Mouse (Mus musculus): Measurements from ENCODE around the gene Impdh1.

DNA sequence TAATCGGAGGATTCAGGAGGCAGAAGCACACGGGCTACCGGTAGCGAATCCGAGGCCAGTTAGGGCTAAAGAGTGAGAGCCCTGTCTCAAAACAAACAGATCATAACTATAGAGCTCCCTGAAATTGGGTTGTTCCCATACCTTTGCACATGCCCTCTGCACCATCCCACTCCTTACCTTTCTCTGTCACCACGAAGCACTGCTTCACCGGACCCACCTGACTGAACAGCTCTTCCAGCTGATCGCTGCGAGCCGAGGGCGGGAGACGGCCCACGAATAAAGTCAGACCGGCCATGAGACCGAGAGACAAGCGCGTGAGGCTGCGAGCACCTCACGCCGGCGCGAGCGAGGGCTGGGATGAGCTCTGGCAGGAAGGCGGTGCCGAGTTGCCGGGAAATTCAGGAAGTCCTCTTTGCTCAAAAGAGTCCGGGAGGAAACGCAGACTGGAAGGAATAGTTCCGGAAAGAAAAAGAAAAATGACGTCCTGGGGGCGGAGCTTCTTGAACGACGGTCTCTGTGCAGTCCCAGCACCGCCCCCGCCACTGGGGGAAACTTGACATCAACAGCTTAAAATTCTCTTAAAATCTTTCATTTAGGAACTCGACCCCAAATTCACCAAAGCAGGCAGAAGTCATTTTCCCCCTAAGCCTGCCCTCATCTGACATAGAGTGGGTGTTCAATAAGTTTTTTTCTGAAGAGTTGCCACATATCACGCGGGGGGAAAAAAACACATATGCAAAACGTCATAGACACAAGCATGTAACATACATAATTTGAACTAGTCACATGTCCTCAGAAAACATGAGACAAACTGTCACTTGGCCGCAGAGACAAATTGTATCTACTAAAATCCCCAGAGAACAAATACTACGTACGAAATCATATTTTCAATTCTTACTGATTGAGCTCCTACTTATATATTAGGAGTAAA, 51.6 kb downstream of the Impdh1 start, which contains the start of gene Rbm28:
- TF ChIP-seq CTCF (IDR thresholded peaks at IDR 0.05; ENCODE audit: low read depth) = no peak
- no peak for TF ChIP-seq EP300 (IDR thresholded peaks at IDR 0.05; ENCODE audit: low read depth)
